Mouse (Mus musculus): ENCODE results near the gene Otx1. TPM values are rescaled to one million over a fixed set of nuclear protein-coding genes. Genes with fewer than 3 reads are reported as not detected.

Otx1 gene
- polyA plus RNA-seq (2012; rRNA removed), result 0.32 and 0.35 TPM in 2 replicates

GRCm38 (mm10) chr11:22002783-22003340 is at the start of gene Otx1:
Otx1 (minus strand) TSS chr11:22002897.

All from ovary, adult 2 months (tissue).